Mouse (Mus musculus): ENCODE results near the gene Hist2h2be. TPM values are rescaled to one million over a fixed set of nuclear protein-coding genes. Genes with fewer than 3 reads are reported as not detected.
A peak's percentile ranks its signal among the peaks of the same experiment; 100 is the strongest.
"Not testable (repeated sequence)": the region's sequence is repeated elsewhere in the genome, so short reads cannot be mapped to it uniquely, and the experiment has no call there.

The Hist2h2be gene
- 2.5 to 12.5 TPM (median 3.6 TPM) in 3 replicates for total RNA-seq (2017)

GRCm38 (mm10) chr3:96220765-96221639 is at the start of gene Hist2h2be, which contains the start of gene Hist2h2ac:
Gene Hist2h2be (plus strand): TSS chr3:96221119.
Gene Hist2h2ac (minus strand): TSS chr3:96220880.
- ATAC-seq (replicated peaks; ENCODE audit: insufficient number of reproducible peaks, low FRiP score, low TSS enrichment, poor library complexity, severe bottlenecking): peak; percentile 82

GRCm38 (mm10) chr3:96171583-96172196 is 49.2 kb upstream of the Hist2h2be start:
- no peak for ATAC-seq (replicated peaks; ENCODE audit: insufficient number of reproducible peaks, low FRiP score, low TSS enrichment, poor library complexity, severe bottlenecking)

- ATAC-seq (replicated peaks; ENCODE audit: insufficient number of reproducible peaks, low FRiP score, low TSS enrichment, poor library complexity, severe bottlenecking): peak; percentile 88
Measured at GRCm38 (mm10) chr3:96172197-96173178, 48.4 kb upstream of the Hist2h2be start, which contains the start of gene Sf3b4. Gene Sf3b4 (plus strand): TSS chr3:96172332.

- no peak for ATAC-seq (replicated peaks; ENCODE audit: insufficient number of reproducible peaks, low FRiP score, low TSS enrichment, poor library complexity, severe bottlenecking)
Measured at GRCm38 (mm10) chr3:96173185-96173584, 47.7 kb upstream of the Hist2h2be start.

GRCm38 (mm10) chr3:96174042-96174441 is 46.9 kb upstream of the Hist2h2be start:
- ATAC-seq (replicated peaks; ENCODE audit: insufficient number of reproducible peaks, low FRiP score, low TSS enrichment, poor library complexity, severe bottlenecking): not testable (repeated sequence)

- ATAC-seq (replicated peaks; ENCODE audit: insufficient number of reproducible peaks, low FRiP score, low TSS enrichment, poor library complexity, severe bottlenecking): no peak
Measured at GRCm38 (mm10) chr3:96175251-96175650, 45.7 kb upstream of the Hist2h2be start.

- ATAC-seq (replicated peaks; ENCODE audit: insufficient number of reproducible peaks, low FRiP score, low TSS enrichment, poor library complexity, severe bottlenecking): no peak
Measured at GRCm38 (mm10) chr3:96178427-96178826, 42.5 kb upstream of the Hist2h2be start.

GRCm38 (mm10) chr3:96178902-96179301 is 42.0 kb upstream of the Hist2h2be start:
- no peak for ATAC-seq (replicated peaks; ENCODE audit: insufficient number of reproducible peaks, low FRiP score, low TSS enrichment, poor library complexity, severe bottlenecking)

GRCm38 (mm10) chr3:96179531-96179930 is 41.4 kb upstream of the Hist2h2be start:
- no peak for ATAC-seq (replicated peaks; ENCODE audit: insufficient number of reproducible peaks, low FRiP score, low TSS enrichment, poor library complexity, severe bottlenecking)

GRCm38 (mm10) chr3:96180727-96181477 is 40.0 kb upstream of the Hist2h2be start, which contains the start of gene Sv2a:
Gene Sv2a (plus strand): TSS chr3:96181151.
- no peak; the same call in 1 of the 2 replicates for ATAC-seq (replicated peaks; ENCODE audit: insufficient number of reproducible peaks, low FRiP score, low TSS enrichment, poor library complexity, severe bottlenecking)

- ATAC-seq (replicated peaks; ENCODE audit: insufficient number of reproducible peaks, low FRiP score, low TSS enrichment, poor library complexity, severe bottlenecking): no peak
Measured at GRCm38 (mm10) chr3:96181510-96182381, 39.2 kb upstream of the Hist2h2be start.

- no peak for ATAC-seq (replicated peaks; ENCODE audit: insufficient number of reproducible peaks, low FRiP score, low TSS enrichment, poor library complexity, severe bottlenecking)
Measured at GRCm38 (mm10) chr3:96182382-96182776, 38.5 kb upstream of the Hist2h2be start.

GRCm38 (mm10) chr3:96192977-96193376 is 27.9 kb upstream of the Hist2h2be start:
- ATAC-seq (replicated peaks; ENCODE audit: insufficient number of reproducible peaks, low FRiP score, low TSS enrichment, poor library complexity, severe bottlenecking): no peak

GRCm38 (mm10) chr3:96194966-96195365 is 26.0 kb upstream of the Hist2h2be start:
- ATAC-seq (replicated peaks; ENCODE audit: insufficient number of reproducible peaks, low FRiP score, low TSS enrichment, poor library complexity, severe bottlenecking): no peak

- ATAC-seq (replicated peaks; ENCODE audit: insufficient number of reproducible peaks, low FRiP score, low TSS enrichment, poor library complexity, severe bottlenecking): no peak
Measured at GRCm38 (mm10) chr3:96195616-96196313, 25.2 kb upstream of the Hist2h2be start.

- no peak for ATAC-seq (replicated peaks; ENCODE audit: insufficient number of reproducible peaks, low FRiP score, low TSS enrichment, poor library complexity, severe bottlenecking)
Measured at GRCm38 (mm10) chr3:96196437-96197128, 24.3 kb upstream of the Hist2h2be start.
